Mouse (Mus musculus): ENCODE data around the gene Smad5.
A peak's percentile ranks its signal among the peaks of the same experiment; 100 is the strongest.

Gene Smad5

DNA sequence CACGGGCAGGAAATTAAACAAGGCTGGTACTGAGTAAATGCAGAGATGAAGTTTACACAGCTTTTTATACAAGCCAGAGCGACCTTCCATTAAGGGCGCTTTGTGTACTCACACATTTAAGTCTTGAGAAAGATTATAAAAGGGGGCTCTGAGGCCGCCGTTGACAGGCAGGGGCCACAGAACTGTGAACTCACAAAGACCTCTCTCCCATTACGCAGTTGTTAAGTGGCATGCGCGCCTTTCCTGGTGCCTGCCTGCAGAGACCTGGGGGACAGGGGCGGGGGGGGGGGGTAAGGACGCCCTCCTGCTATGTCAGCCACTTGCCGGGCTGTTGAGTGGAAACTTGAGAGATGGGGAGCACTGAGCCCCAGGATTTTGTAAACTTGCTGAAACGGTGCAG, 54.4 kb downstream of the Smad5 start:
- no peak for DNase-seq

- DNase-seq = peak; percentile 95
Observed at GRCm38 (mm10) chr13:56758492-56758891, 55.7 kb downstream of the Smad5 start.

- no peak for DNase-seq
Observed at GRCm38 (mm10) chr13:56762446-56763229, 59.8 kb downstream of the Smad5 start.

DNA sequence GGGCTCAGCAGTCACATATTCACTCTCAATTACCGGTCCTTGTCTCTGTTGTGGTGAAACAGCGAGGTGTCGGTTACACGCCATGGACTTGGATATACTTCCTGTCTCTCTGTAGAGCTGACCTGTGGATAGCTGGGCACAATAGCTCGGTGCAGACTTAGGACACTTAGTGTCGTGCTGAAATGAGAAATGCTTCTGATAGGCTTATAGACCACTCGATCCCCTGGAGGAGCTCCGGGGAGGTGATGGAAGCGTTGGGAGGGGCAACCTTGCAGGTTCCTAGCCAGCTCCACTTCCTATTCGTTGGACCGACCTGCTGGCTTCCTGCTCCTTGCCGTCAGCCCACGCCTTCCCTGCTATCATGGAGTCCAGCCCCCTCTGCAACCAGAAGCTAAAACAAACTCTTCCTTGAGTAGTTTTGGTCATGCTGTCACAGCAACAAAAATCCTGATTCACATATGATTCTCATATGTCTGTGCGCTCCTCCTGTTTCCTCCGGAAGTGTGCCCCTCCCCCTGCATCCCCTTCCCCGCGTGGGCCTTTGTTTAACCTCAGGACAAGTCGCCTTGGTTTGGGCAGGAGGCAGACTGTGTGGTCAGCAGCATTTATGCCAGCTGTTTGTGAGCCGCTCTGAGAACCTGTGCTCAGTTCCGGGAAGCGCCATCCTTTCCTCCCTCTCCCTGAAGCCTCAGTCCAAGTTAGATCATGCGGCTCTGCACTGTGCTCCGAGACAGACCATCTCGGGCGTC, 62.6 kb downstream of the Smad5 start:
- DNase-seq = no peak

GRCm38 (mm10) chr13:56766211-56766610, 63.4 kb downstream of the Smad5 start:
- DNase-seq = no peak

GRCm38 (mm10) chr13:56769431-56769830, 66.6 kb downstream of the Smad5 start:
- no peak for DNase-seq

DNA sequence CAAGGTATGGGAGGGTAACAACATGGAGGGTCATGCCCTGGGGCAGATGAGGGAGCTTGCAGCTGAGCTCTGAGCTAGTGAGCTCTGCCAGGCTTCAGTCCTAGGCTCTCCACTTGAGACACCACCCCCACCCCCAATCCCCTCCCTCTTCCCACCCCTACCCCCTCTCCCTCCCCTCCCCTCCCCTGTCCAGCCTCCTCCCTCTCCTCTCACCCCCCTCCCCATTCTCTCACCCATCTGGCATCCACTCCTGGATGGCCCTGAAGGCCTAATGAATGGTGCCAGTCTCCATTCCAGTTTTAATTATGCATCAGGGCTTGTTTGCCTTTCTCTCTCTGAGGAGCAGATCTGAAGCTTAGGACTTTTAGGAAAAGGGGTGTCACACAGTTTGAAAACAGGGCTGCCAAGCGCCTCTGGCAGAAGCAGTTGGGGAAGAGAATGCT, 67.3 kb downstream of the Smad5 start:
- no peak for DNase-seq

- DNase-seq = peak; percentile 56
Observed at GRCm38 (mm10) chr13:56770786-56771185, 68.0 kb downstream of the Smad5 start.

- no peak for DNase-seq
Observed at GRCm38 (mm10) chr13:56772592-56772991, 69.8 kb downstream of the Smad5 start.

DNA sequence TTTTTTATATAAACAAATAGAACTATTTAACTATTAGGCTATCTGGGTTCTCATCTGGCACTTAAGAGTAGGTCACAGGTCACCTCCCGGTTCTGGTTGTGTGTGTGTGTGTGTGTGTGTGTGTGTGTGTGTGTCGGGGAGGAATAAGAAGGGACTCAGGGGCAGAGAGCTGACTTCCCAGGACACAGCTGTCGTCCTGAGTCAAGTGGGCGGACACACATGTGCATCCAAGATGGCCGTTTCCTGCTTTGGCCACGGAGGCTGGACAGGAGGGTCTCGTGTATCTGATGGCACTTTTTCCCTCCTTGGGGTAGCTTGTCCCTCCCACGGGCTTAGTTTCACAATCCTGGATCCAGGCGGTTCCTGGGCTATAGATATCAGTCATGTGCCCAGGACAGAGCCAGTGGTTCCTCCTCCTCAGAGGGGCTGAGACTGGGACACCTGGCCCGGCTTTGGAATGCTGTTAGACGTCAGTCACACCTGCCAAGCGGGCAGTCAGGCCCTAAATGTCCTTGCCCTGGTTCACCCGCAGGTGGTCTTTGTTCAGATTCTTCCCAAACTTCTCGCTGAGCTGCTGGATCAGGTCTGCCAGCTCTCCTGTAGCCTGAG, 70.6 kb downstream of the Smad5 start:
- DNase-seq = no peak

- DNase-seq = no peak
Observed at GRCm38 (mm10) chr13:56774304-56774703, 71.5 kb downstream of the Smad5 start.

DNA sequence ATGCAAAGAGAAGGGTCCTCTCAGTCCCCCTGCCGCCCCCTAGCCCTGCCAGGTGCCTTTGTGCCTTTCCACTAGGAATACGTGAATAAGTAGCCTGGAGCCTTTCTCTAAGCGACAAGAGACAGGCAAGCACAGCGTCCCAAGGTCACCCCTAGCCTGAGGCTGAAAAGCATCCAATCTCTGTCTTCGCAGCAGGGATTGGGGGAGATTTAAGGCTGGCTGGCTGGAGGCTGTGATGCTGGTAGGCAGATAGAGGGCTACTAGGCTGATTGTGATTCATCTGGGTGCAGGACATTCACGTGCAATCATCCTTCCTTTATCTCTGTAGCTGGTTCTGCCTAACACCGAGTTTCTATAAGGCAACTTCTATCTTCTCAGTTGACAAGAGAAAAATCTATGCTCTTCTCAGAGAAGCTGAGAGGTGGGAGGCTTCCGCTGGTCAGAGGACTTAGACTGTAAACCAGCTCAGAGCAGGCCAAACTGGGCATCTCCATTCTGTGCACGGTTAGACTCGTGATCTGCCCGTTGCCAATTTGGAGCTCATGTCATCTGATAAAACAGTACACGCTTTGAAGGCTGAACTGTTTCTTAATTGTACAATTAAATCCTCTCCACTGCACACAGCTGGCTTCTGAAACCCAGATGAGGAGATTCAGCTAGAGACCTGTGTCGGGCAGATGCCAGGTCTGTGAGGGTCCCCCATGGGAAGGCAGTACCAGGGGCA, 78.1 kb downstream of the Smad5 start:
- no peak for DNase-seq

DNA sequence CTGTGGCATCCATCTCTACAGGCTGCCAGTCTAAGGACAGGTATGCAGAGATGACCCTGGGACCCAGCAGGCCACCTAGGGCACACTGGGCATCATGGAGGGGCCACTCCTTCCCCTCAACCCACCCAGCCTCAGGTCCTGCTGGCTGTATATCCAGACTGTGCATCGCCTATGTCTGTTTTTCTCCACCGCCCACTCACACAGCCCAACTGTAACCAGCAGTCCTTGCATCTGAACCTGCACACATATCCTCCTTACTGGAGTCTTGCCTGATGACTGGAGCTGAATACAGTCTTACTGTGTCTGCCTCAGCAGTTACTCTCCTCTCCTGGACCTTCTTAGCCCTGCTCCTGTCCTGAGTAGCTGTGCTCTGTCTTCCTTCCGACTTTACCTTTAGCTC, 78.9 kb downstream of the Smad5 start:
- no peak for DNase-seq

- DNase-seq = no peak
Observed at GRCm38 (mm10) chr13:56782621-56783020, 79.8 kb downstream of the Smad5 start.

DNA sequence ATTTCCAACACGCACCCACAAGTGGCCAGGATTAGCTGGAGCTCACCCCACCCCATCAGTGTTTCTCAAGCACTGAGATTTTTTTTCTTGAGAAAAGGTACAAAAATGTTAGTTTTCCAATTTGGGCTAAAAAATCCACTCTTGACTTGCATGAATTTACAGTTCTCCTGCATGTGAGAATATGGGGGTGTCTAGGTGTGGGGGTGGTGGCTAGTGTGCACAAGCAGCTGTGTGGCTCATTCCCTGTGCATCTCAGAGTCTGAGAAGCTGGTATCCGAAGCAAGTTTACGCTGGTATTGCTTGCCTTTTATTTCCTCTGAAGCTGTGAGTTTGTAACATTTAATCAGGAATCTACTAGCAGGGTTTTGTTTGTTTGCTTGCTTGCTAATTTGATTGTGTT, 87.9 kb downstream of the Smad5 start:
- DNase-seq = no peak
